Mouse (Mus musculus) E14TG2a.4 (cell line): ENCODE data around the gene Afp.

Experiments used
- H3K27me3 ChIP-seq: 2 replicates; pipeline ENCODE4 v1.6.1; 2014; ENCODE audit warnings: low read length, control low read depth; ENCODE audit not compliant: insufficient read depth
- H3K36me3 ChIP-seq: 2 replicates; pipeline ENCODE4 v1.6.1; 2014; ENCODE audit warnings: low read length, control low read depth; ENCODE audit not compliant: insufficient read depth
- H3K4me1 ChIP-seq: replicated peaks from 2 replicates; pipeline ENCODE4 v1.6.1; 2014; ENCODE audit warnings: low read depth, low read length, control low read depth
- H3K4me3 ChIP-seq: replicated peaks from 2 replicates; pipeline ENCODE4 v1.5.1; 2014; ENCODE audit warnings: mild to moderate bottlenecking, low read length
- H3K9me3 ChIP-seq: 2 replicates; pipeline ENCODE4 v1.6.1; 2014; ENCODE audit warnings: low read length, control low read depth
- CTCF ChIP-seq: conservative IDR thresholded peaks from 2 replicates; pipeline ENCODE4 v1.5.1; 2014; ENCODE audit warnings: low read length
- NANOG ChIP-seq: IDR thresholded peaks from 2 replicates; pipeline ENCODE4 v1.6.1; 2014; ENCODE audit warnings: borderline replicate concordance, low read length, mixed read lengths
- POU5F1 ChIP-seq: IDR thresholded peaks from 2 replicates; pipeline ENCODE4 v1.6.1; 2014; ENCODE audit warnings: low read length, borderline replicate concordance

Gene Afp

DNA sequence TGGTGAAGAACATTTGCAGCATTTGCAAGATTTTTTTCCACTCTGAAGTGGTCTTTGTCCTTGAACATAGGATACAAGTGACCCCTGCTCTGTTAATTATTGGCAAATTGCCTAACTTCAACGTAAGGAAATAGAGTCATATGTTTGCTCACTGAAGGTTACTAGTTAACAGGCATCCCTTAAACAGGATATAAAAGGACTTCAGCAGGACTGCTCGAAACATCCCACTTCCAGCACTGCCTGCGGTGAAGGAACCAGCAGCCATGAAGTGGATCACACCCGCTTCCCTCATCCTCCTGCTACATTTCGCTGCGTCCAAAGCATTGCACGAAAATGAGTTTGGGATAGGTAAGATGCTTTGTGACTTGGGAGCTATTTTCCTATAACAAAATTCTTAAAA, at the start of gene Afp:
Gene Afp, plus strand, starts transcription at position 220 of the 400 bp plus-strand sequence.
- no peak for TF ChIP-seq POU5F1
- TF ChIP-seq NANOG = no peak
- no peak for TF ChIP-seq CTCF
- Histone ChIP-seq H3K36me3 (no peaks in the 10 kb centered on the region), H3K4me3 (no peak within 1 kb of the TSS), H3K9me3 (no peaks in the 10 kb centered on the region), H3K4me1 (no peaks in the 10 kb centered on the region), H3K27me3 (no peaks in the 10 kb centered on the region)

- no peaks in the 10 kb centered on the region for H3K9me3 ChIP-seq
- no peaks in the 10 kb centered on the region for H3K36me3 ChIP-seq
- no peak overlapping the region for H3K4me3 ChIP-seq
- H3K27me3 ChIP-seq = no peaks in the 10 kb centered on the region
- TF ChIP-seq NANOG (no peak), CTCF (no peak), POU5F1 (no peak)
- H3K4me1 ChIP-seq = no peaks in the 10 kb centered on the region
Measured at GRCm38 (mm10) chr5:90447577-90447976, 43.0 kb upstream of the Afp start.

DNA sequence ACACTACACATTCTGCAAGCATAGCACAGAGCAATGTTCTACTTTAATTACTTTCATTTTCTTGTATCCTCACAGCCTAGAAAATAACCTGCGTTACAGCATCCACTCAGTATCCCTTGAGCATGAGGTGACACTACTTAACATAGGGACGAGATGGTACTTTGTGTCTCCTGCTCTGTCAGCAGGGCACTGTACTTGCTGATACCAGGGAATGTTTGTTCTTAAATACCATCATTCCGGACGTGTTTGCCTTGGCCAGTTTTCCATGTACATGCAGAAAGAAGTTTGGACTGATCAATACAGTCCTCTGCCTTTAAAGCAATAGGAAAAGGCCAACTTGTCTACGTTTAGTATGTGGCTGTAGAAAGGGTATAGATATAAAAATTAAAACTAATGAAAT, 40.6 kb upstream of the Afp start:
- Histone ChIP-seq H3K4me3 (no peak overlapping the region), H3K36me3 (no peaks in the 10 kb centered on the region), H3K4me1 (no peaks in the 10 kb centered on the region), H3K27me3 (no peaks in the 10 kb centered on the region), H3K9me3 (no peaks in the 10 kb centered on the region)
- no peak for TF ChIP-seq NANOG
- no peak for TF ChIP-seq POU5F1
- TF ChIP-seq CTCF = no peak

- H3K36me3 ChIP-seq = no peaks in the 10 kb centered on the region
- no peaks in the 10 kb centered on the region for H3K27me3 ChIP-seq
- H3K4me3 ChIP-seq = no peak overlapping the region
- no peaks in the 10 kb centered on the region for H3K9me3 ChIP-seq
- H3K4me1 ChIP-seq = no peaks in the 10 kb centered on the region
- no peak for TF ChIP-seq NANOG
- TF ChIP-seq POU5F1 = no peak
- TF ChIP-seq CTCF = no peak
Measured at GRCm38 (mm10) chr5:90452711-90453110, 37.8 kb upstream of the Afp start.

GRCm38 (mm10) chr5:90457241-90457640, 33.3 kb upstream of the Afp start:
- Histone ChIP-seq H3K9me3 (no peaks in the 10 kb centered on the region), H3K27me3 (no peaks in the 10 kb centered on the region), H3K4me1 (no peaks in the 10 kb centered on the region), H3K36me3 (no peaks in the 10 kb centered on the region), H3K4me3 (no peak overlapping the region)
- TF ChIP-seq NANOG (no peak), POU5F1 (no peak), CTCF (no peak)

GRCm38 (mm10) chr5:90458727-90459126, 31.8 kb upstream of the Afp start:
- Histone ChIP-seq H3K4me1 (no peaks in the 10 kb centered on the region), H3K4me3 (no peak overlapping the region), H3K36me3 (no peaks in the 10 kb centered on the region), H3K27me3 (no peaks in the 10 kb centered on the region), H3K9me3 (no peaks in the 10 kb centered on the region)
- TF ChIP-seq CTCF = no peak
- no peak for TF ChIP-seq POU5F1
- no peak for TF ChIP-seq NANOG

DNA sequence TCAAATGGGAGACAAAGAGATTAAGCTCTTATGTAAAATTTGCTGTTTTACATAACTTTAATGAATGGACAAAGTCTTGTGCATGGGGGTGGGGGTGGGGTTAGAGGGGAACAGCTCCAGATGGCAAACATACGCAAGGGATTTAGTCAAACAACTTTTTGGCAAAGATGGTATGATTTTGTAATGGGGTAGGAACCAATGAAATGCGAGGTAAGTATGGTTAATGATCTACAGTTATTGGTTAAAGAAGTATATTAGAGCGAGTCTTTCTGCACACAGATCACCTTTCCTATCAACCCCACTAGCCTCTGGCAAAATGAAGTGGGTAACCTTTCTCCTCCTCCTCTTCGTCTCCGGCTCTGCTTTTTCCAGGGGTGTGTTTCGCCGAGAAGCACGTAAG, 29.9 kb upstream of the Afp start, which contains the start of gene Alb:
Gene Alb, plus strand, starts transcription at position 279 of the 400 bp plus-strand sequence.
- Histone ChIP-seq H3K4me3 (no peak within 1 kb of the TSS), H3K9me3 (no peaks in the 10 kb centered on the region), H3K27me3 (no peaks in the 10 kb centered on the region), H3K36me3 (no peaks in the 10 kb centered on the region), H3K4me1 (no peaks in the 10 kb centered on the region)
- TF ChIP-seq NANOG = no peak
- TF ChIP-seq CTCF = no peak
- TF ChIP-seq POU5F1 = no peak

GRCm38 (mm10) chr5:90466806-90467205, 23.7 kb upstream of the Afp start:
- no peak overlapping the region for H3K4me3 ChIP-seq
- H3K27me3 ChIP-seq = no peaks in the 10 kb centered on the region
- no peaks in the 10 kb centered on the region for H3K36me3 ChIP-seq
- H3K4me1 ChIP-seq = no peaks in the 10 kb centered on the region
- H3K9me3 ChIP-seq = no peaks in the 10 kb centered on the region
- no peak for TF ChIP-seq POU5F1
- TF ChIP-seq NANOG = no peak
- TF ChIP-seq CTCF = no peak

- H3K4me1 ChIP-seq = no peaks in the 10 kb centered on the region
- no peaks in the 10 kb centered on the region for H3K36me3 ChIP-seq
- no peaks in the 10 kb centered on the region for H3K27me3 ChIP-seq
- no peak overlapping the region for H3K4me3 ChIP-seq
- TF ChIP-seq NANOG (no peak), POU5F1 (no peak), CTCF (no peak)
- H3K9me3 ChIP-seq = no peaks in the 10 kb centered on the region
Measured at GRCm38 (mm10) chr5:90467245-90467644, 23.3 kb upstream of the Afp start.
